Mouse (Mus musculus): ENCODE measurements around the gene Cd52. TPM values are rescaled to one million over a fixed set of nuclear protein-coding genes. Genes with fewer than 3 reads are reported as not detected.

The Cd52 gene
- total and polyA plus RNA-seq, 3 experiments: 1,886 to 5,448 (median 2,306) TPM

- peaks cover 11 to 43% of the 10 kb centered on the region in 2 experiments for H3K4me1 ChIP-seq (ENCODE audit: control insufficient read depth in 1 of 2, insufficient read depth in 2 of 2)
- peak overlapping the region; percentile 58 to 64 (median 61) for H3K4me3 ChIP-seq (replicated peaks in 1 of 3; ENCODE audit: low read depth in 2 of 3, low read length in 2 of 3, poor library complexity in 1 of 3)
- peaks cover 0 to 4% of the 10 kb centered on the region in 2 experiments for H3K36me3 ChIP-seq (replicated peaks in 1 of 2; ENCODE audit: control insufficient read depth in 1 of 2, insufficient read depth in 1 of 2, low read length in 1 of 2)
- dilution Hi-C loops (cut with MboI; ENCODE audit: extremely low pct_ligation_motif_present, extremely low pct_unique_long_range_greater_than_20kb, low sequenced_read_pairs) (no loop called here), in situ Hi-C loops (cut with MboI; ENCODE audit: low pct_ligation_motif_present, low pct_unique_long_range_greater_than_20kb, low sequenced_read_pairs) (no loop called here)
- H3K9me3 ChIP-seq (replicated peaks; ENCODE audit: low read length): no peaks in the 10 kb centered on the region
- no peaks in the 10 kb centered on the region for H3K27me3 ChIP-seq (replicated peaks)
- H3K9ac ChIP-seq (ENCODE audit: insufficient read depth, low read depth): peak overlapping the region; percentile 97
- 0 out of 2 replicates have a peak, but pooled peaks cover 2% of the 10 kb centered on the region for H3K79me2 ChIP-seq (replicated peaks; ENCODE audit: control insufficient read depth, extremely low read depth, insufficient read depth, poor library complexity, severe bottlenecking)
- H3K27ac ChIP-seq (ENCODE audit: insufficient read depth, low read depth): peak overlapping the region; percentile 100
- TF ChIP-seq TCF12 (IDR thresholded peaks at IDR 0.05; ENCODE audit: low read depth, low read length) (peak; percentile 74), GABPA (IDR thresholded peaks at IDR 0.05; ENCODE audit: insufficient replicate concordance, low read depth, low read length) (no peak), ETS1 (conservative IDR thresholded peaks at IDR 0.05; ENCODE audit: low read depth, low read length) (peak; percentile 49; the same call in 1 of the 2 replicates), USF1 (IDR thresholded peaks at IDR 0.05; ENCODE audit: low read depth, low read length) (no peak), RAD21 (IDR thresholded peaks at IDR 0.05; ENCODE audit: low read depth, low read length) (no peak), ELF1 (IDR thresholded peaks at IDR 0.05; ENCODE audit: low read depth, low read length) (peak; percentile 90), MAX (IDR thresholded peaks at IDR 0.05; ENCODE audit: low read length) (0 out of 2 replicates have a peak, but pooled peaks have one; percentile 49), KAT2A (IDR thresholded peaks at IDR 0.05; ENCODE audit: insufficient replicate concordance, low read length) (0 out of 2 replicates have a peak, but pooled peaks have one; percentile 44), POLR2AphosphoS2 (IDR thresholded peaks at IDR 0.05; ENCODE audit: low read depth, low read length) (peak; percentile 55; the same call in 1 of the 2 replicates), SMC3 (IDR thresholded peaks at IDR 0.05; ENCODE audit: low read depth, low read length) (no peak), TBP (conservative IDR thresholded peaks at IDR 0.05; ENCODE audit: low read depth, low read length) (peak; percentile 93), MYC (IDR thresholded peaks at IDR 0.05; ENCODE audit: low read depth, low read length) (peak; percentile 58), MAFK (IDR thresholded peaks at IDR 0.05; ENCODE audit: insufficient replicate concordance, low read length) (no peak), JUND (conservative IDR thresholded peaks at IDR 0.05; ENCODE audit: low read depth, low read length) (no peak), CHD1 (IDR thresholded peaks at IDR 0.05; ENCODE audit: low read depth, low read length) (no peak), EP300 (IDR thresholded peaks at IDR 0.05; ENCODE audit: low read length) (peak; percentile 42; the same call in 1 of the 2 replicates), ZC3H11A (IDR thresholded peaks at IDR 0.05; ENCODE audit: low read depth, low read length) (no peak), ZNF384 (IDR thresholded peaks at IDR 0.05; ENCODE audit: low read depth, low read length) (no peak), MEF2A (IDR thresholded peaks at IDR 0.05; ENCODE audit: borderline replicate concordance, low read depth, low read length) (0 out of 2 replicates have a peak, but pooled peaks have one; percentile 25), ZKSCAN1 (IDR thresholded peaks at IDR 0.05; ENCODE audit: borderline replicate concordance, low read depth, low read length) (no peak), CHD2 (IDR thresholded peaks at IDR 0.05; ENCODE audit: low read length) (peak; percentile 90), UBTF (IDR thresholded peaks at IDR 0.05; ENCODE audit: low read depth, low read length) (no peak; the same call in 1 of the 2 replicates), RCOR1 (conservative IDR thresholded peaks at IDR 0.05; ENCODE audit: low read depth, low read length) (no peak), ZMIZ1 (IDR thresholded peaks at IDR 0.05; ENCODE audit: low read depth, low read length) (peak; percentile 74), USF2 (conservative IDR thresholded peaks at IDR 0.05; ENCODE audit: low read depth, low read length) (no peak), PAX5 (IDR thresholded peaks at IDR 0.05; ENCODE audit: low read length) (no peak), E2F4 (IDR thresholded peaks at IDR 0.05; ENCODE audit: insufficient replicate concordance, low read depth, low read length) (peak; percentile 70; the same call in 1 of the 2 replicates), HCFC1 (IDR thresholded peaks at IDR 0.05; ENCODE audit: low read depth, low read length) (peak; percentile 67), NRF1 (IDR thresholded peaks at IDR 0.05; ENCODE audit: low read depth, low read length) (no peak), SIN3A (IDR thresholded peaks at IDR 0.05; ENCODE audit: low read length) (peak; percentile 72), MXI1 (IDR thresholded peaks at IDR 0.05; ENCODE audit: low read depth, low read length) (0 out of 2 replicates have a peak, but pooled peaks have one; percentile 13), MAZ (IDR thresholded peaks at IDR 0.05; ENCODE audit: low read depth, low read length) (peak; percentile 99), NELFE (IDR thresholded peaks at IDR 0.05; ENCODE audit: low read depth, low read length) (peak; percentile 67), CTCF (conservative IDR thresholded peaks at IDR 0.05 in 1 of 2, IDR thresholded peaks at IDR 0.05 in 1 of 2; ENCODE audit: low read depth in 2 of 2, low read length in 2 of 2) (no peak), BHLHE40 (IDR thresholded peaks at IDR 0.05; ENCODE audit: low read depth, low read length) (0 out of 2 replicates have a peak, but pooled peaks have one; percentile 26), JUN (IDR thresholded peaks at IDR 0.05; ENCODE audit: insufficient read depth, low read depth, low read length) (no peak), POLR2A (IDR thresholded peaks at IDR 0.05; ENCODE audit: low read depth, low read length) (peak; percentile 76), IRF4 (IDR thresholded peaks at IDR 0.05; ENCODE audit: low read depth, low read length) (peak; percentile 66)
- DNase-seq (ENCODE audit: extremely low read depth): peak; percentile 93
- H3K4me2 ChIP-seq (ENCODE audit: insufficient read depth, low read depth, poor library complexity, severe bottlenecking): peak overlapping the region; percentile 81
These were observed 5.4 kb upstream of the Cd52 start for GRCm38 (mm10) chr4:134100245-134100644.

All from CH12.LX (cell line).